Mouse (Mus musculus): Measurements from ENCODE around the gene Pcbp4. TPM values are rescaled to one million over a fixed set of nuclear protein-coding genes. Genes with fewer than 3 reads are reported as not detected.

The Pcbp4 gene
- total RNA-seq, 2 experiments from 2014 or later, result 151 to 170 TPM

GRCm38 (mm10) chr9:106433389-106433788, 19.7 kb upstream of the Pcbp4 start:
- peak; percentile 38 to 52 for DNase-seq (ENCODE audit: low spot score in 2 of 2)
- intact Hi-C loops (cut with DNase I), result no loop called here

GRCm38 (mm10) chr9:106436566-106436965, 16.5 kb upstream of the Pcbp4 start:
- DNase-seq (ENCODE audit: low spot score in 2 of 2), result no peak
- intact Hi-C loops (cut with DNase I), result no loop called here

GRCm38 (mm10) chr9:106442680-106443079, 10.4 kb upstream of the Pcbp4 start:
- intact Hi-C loops (cut with DNase I), result no loop called here
- no peak for DNase-seq (ENCODE audit: low spot score in 2 of 2)

- intact Hi-C loops (cut with DNase I), result no loop called here
These were observed 8.3 kb upstream of the Pcbp4 start for GRCm38 (mm10) chr9:106444836-106445235.

GRCm38 (mm10) chr9:106447348-106447747, 5.7 kb upstream of the Pcbp4 start, which contains the start of the genes Abhd14b and Abhd14a:
Gene Abhd14b (plus strand): TSS chr9:106447459.
Gene Abhd14a (minus strand): TSS chr9:106447678.
- peak; percentile 88 to 90 for DNase-seq (ENCODE audit: low spot score in 2 of 2)
- intact Hi-C loops (cut with DNase I), result loop anchor here (2.0 kb wide), 1 partner anchor 29 kb away; the partner anchor contains the start of gene Parp3

More at GRCm38 (mm10) chr9:106444836-106445235, 8.3 kb upstream of the Pcbp4 start:
- no peak for DNase-seq (ENCODE audit: low spot score in 2 of 2)

- intact Hi-C loops (cut with DNase I), result loop anchor here (2.0 kb wide), 1 partner anchor 29 kb away; the partner anchor contains the start of gene Parp3
- DNase-seq (ENCODE audit: low spot score in 2 of 2), result no peak
These were observed 5.1 kb upstream of the Pcbp4 start for GRCm38 (mm10) chr9:106447951-106448350.

GRCm38 (mm10) chr9:106448498-106449031, 4.5 kb upstream of the Pcbp4 start:
- intact Hi-C loops (cut with DNase I), result no loop called here
- DNase-seq (ENCODE audit: low spot score in 2 of 2), result peak; percentile 76

GRCm38 (mm10) chr9:106449947-106450346, 3.1 kb upstream of the Pcbp4 start:
- intact Hi-C loops (cut with DNase I), result no loop called here
- no peak for DNase-seq (ENCODE audit: low spot score in 2 of 2)

GRCm38 (mm10) chr9:106450661-106451060, 2.4 kb upstream of the Pcbp4 start:
- no peak for DNase-seq (ENCODE audit: low spot score in 2 of 2)
- intact Hi-C loops (cut with DNase I), result no loop called here

- intact Hi-C loops (cut with DNase I), result no loop called here
- DNase-seq (ENCODE audit: low spot score in 2 of 2), result no peak
These were observed 1.8 kb upstream of the Pcbp4 start for GRCm38 (mm10) chr9:106451298-106451697.

- DNase-seq (ENCODE audit: low spot score in 2 of 2), result no peak
- intact Hi-C loops (cut with DNase I), result no loop called here
These were observed 1.2 kb upstream of the Pcbp4 start for GRCm38 (mm10) chr9:106451899-106452298.

- DNase-seq (ENCODE audit: low spot score in 2 of 2), result no peak
- intact Hi-C loops (cut with DNase I), result no loop called here
These were observed 740 bp upstream of the Pcbp4 start for GRCm38 (mm10) chr9:106452351-106452750.

- intact Hi-C loops (cut with DNase I), result no loop called here
- DNase-seq (ENCODE audit: low spot score in 2 of 2), result peak; percentile 36 to 54
These were observed 270 bp upstream of the Pcbp4 start for GRCm38 (mm10) chr9:106452821-106453220.

- intact Hi-C loops (cut with DNase I), result no loop called here
- peak in 1 of 2 experiments; percentile 33 for DNase-seq (ENCODE audit: low spot score in 2 of 2)
These were observed 1.1 kb downstream of the Pcbp4 start for GRCm38 (mm10) chr9:106454071-106454761.

- DNase-seq (ENCODE audit: low spot score in 2 of 2), result peak; percentile 36 to 52
- intact Hi-C loops (cut with DNase I), result no loop called here
These were observed 2.0 kb downstream of the Pcbp4 start for GRCm38 (mm10) chr9:106454888-106455681.

GRCm38 (mm10) chr9:106456325-106457162, 3.5 kb downstream of the Pcbp4 start:
- no peak for DNase-seq (ENCODE audit: low spot score in 2 of 2)
- intact Hi-C loops (cut with DNase I), result no loop called here

- intact Hi-C loops (cut with DNase I), result no loop called here
- no peak for DNase-seq (ENCODE audit: low spot score in 2 of 2)
These were observed 4.1 kb downstream of the Pcbp4 start for GRCm38 (mm10) chr9:106457163-106457559.

GRCm38 (mm10) chr9:106457920-106458319, 4.8 kb downstream of the Pcbp4 start:
- DNase-seq (ENCODE audit: low spot score in 2 of 2), result no peak
- intact Hi-C loops (cut with DNase I), result no loop called here

- DNase-seq (ENCODE audit: low spot score in 2 of 2), result no peak
- intact Hi-C loops (cut with DNase I), result no loop called here
These were observed 6.9 kb downstream of the Pcbp4 start for GRCm38 (mm10) chr9:106459946-106460345.

Measured in left cerebral cortex, postnatal 14 days (tissue).